Mouse (Mus musculus) left cerebral cortex, adult 9 months (tissue): Measurements from ENCODE around the gene Birc3.

Experiments used
- DNase-seq, 2 experiments: peaks; one replicate each; pipeline ENCODE4 v3.0.0; 2022; ENCODE audit warnings: low spot score in 2 of 2

Gene Birc3

DNA sequence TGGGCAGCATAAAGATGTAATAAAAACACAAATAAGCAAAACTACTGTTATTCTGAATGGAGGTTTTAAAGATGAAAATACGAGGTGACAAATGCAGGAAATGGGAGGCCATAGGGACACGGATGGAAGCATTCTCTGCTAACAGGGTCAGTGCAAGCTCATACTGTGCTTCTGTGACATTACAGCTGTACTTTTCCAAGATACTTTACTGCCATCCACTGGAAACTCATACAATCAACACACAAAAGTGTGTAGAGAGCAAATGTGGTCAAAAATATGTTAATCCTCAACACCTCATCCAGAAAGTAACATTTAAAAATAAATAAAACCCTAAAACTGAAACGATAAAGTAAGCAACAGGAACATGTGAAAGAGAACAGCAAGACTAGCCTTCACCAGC, 50.2 kb downstream of the Birc3 start:
- DNase-seq, result no peak

DNA sequence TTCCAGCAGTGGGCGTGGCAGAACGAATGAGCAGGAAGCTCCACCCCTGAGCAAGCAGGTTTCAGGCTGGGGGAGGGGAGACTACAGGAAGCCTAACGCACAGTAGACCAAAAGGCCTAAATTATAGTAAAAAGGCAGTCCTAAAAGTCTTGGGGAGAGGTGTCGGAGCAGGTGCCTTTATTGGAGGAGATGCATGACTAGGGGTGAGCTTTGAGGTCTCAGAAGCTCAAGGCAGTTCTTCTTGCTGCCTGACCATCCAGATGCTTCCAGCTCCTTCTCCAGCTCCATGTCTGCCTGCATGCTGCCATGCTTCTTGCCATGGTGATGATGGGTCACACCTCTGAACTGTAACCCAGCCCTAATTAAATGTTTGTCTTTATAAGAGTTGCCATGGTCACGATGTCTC, 67.9 kb downstream of the Birc3 start:
- DNase-seq, result no peak
